Mouse (Mus musculus) forebrain, postnatal 0 days (tissue): ENCODE data around the gene Arid1b. TPM values are rescaled to one million over a fixed set of nuclear protein-coding genes. Genes with fewer than 3 reads are reported as not detected.

Experiments used
- ATAC-seq: fragments of 200-750 bp; cut with Nextera tagmentation; 2 replicates; pipeline ENCODE4 v1.8.0; 2017; ENCODE audit warnings: mild to moderate bottlenecking, moderate library complexity
- DNase-seq: peaks from one replicate; pipeline ENCODE4 v3.0.0-alpha.2; 2015
- H3K27ac ChIP-seq: fragments of 300-500 bp; sonication (generic); 2 replicates; pipeline ENCODE4 v1.5.1; 2014; ENCODE audit warnings: low read depth, mild to moderate bottlenecking, antibody characterized with exemption, low read length, moderate library complexity, mixed read lengths
- H3K27me3 ChIP-seq: fragments of 300-500 bp; sonication (generic); 2 replicates; pipeline ENCODE4 v1.6.1; 2014; ENCODE audit warnings: mild to moderate bottlenecking, low read length, mixed read lengths; ENCODE audit not compliant: insufficient read depth
- H3K36me3 ChIP-seq: fragments of 300-500 bp; sonication (generic); 2 replicates; pipeline ENCODE4 v1.6.1; 2014; ENCODE audit warnings: mild to moderate bottlenecking, moderate library complexity; ENCODE audit not compliant: insufficient read depth
- H3K4me1 ChIP-seq: fragments of 300-500 bp; sonication (generic); 2 replicates; pipeline ENCODE4 v1.6.1; 2014; ENCODE audit warnings: antibody characterized with exemption; ENCODE audit not compliant: insufficient read depth
- H3K4me2 ChIP-seq: fragments of 300-500 bp; sonication (generic); 2 replicates; pipeline ENCODE4 v1.6.1; 2014; ENCODE audit warnings: low read depth, mild to moderate bottlenecking, moderate library complexity
- H3K4me3 ChIP-seq: fragments of 300-500 bp; sonication (generic); 2 replicates; pipeline ENCODE4 v1.5.1; 2014; ENCODE audit warnings: low read depth, low read length, mixed read lengths
- H3K9ac ChIP-seq: fragments of 300-500 bp; sonication (generic); 2 replicates; pipeline ENCODE4 v1.6.1; 2014; ENCODE audit warnings: mild to moderate bottlenecking
- H3K9me3 ChIP-seq: fragments of 300-500 bp; sonication (generic); 2 replicates; pipeline ENCODE4 v1.6.1; 2016; ENCODE audit warnings: low read length
- CTCF ChIP-seq: sonication (generic); IDR thresholded peaks from 2 replicates; pipeline ENCODE4 v1.5.1; 2016; ENCODE audit warnings: antibody characterized with exemption, control low read depth, low read depth
- WGBS: fragments of 180-500 bp; shearing (Covaris S2); extraction: QIAGEN DNeasy Blood & Tissue Kit; methylation state at CpG from one replicate; pipeline ENCODE4 v1.1.7; 2014; 5-methylcytosine and 5-hydroxymethylcytosine counted together
- polyA plus RNA-seq: library from polyadenylated mRNA; unstranded; fragments of >200 nt; fragmentation: Nextera tagmentation; extraction: Ambion mirVana; gene quantifications from 2 replicates; pipeline ENCODE4 v1.2.1, GENCODE M21; 2015
- total RNA-seq: library from RNA; depleted of rRNA; stranded (reverse); fragments of >200 nt; gene quantifications from 2 replicates; pipeline ENCODE4 v1.2.3, GENCODE M21; 2014

The Arid1b gene
- total and polyA plus RNA-seq, 2 experiments from 2014 or later: 10.5 to 51.6 TPM

GRCm38 (mm10) chr17:5039826-5040225 is 45.7 kb downstream of the Arid1b start:
- Histone ChIP-seq H3K4me2 (no peak overlapping the region), H3K27ac (no peak overlapping the region), H3K9me3 (no peaks in the 10 kb centered on the region), H3K4me3 (no peak overlapping the region), H3K9ac (no peak overlapping the region), H3K36me3 (0 out of 2 replicates have a peak, but pooled peaks cover 7% of the 10 kb centered on the region), H3K27me3 (no peaks in the 10 kb centered on the region), H3K4me1 (no peaks in the 10 kb centered on the region)
- 87% methylated on average over 2 of the region's 2 CpGs for WGBS
- ATAC-seq: no peak
- TF ChIP-seq CTCF: no peak
- no peak for DNase-seq

- Histone ChIP-seq H3K9ac (no peak overlapping the region), H3K4me2 (no peak overlapping the region), H3K4me3 (no peak overlapping the region), H3K27me3 (no peaks in the 10 kb centered on the region), H3K9me3 (no peaks in the 10 kb centered on the region), H3K36me3 (0 out of 2 replicates have a peak, but pooled peaks cover 7% of the 10 kb centered on the region), H3K27ac (no peak overlapping the region), H3K4me1 (no peaks in the 10 kb centered on the region)
- 44% methylated on average over 7 of the region's 7 CpGs for WGBS
- TF ChIP-seq CTCF: no peak
- no peak for ATAC-seq
- DNase-seq: no peak
Measured at GRCm38 (mm10) chr17:5043871-5044270, 49.7 kb downstream of the Arid1b start.

GRCm38 (mm10) chr17:5045613-5046012 is 51.5 kb downstream of the Arid1b start:
- ATAC-seq: no peak
- Histone ChIP-seq H3K9me3 (no peaks in the 10 kb centered on the region), H3K27me3 (no peaks in the 10 kb centered on the region), H3K36me3 (0 out of 2 replicates have a peak, but pooled peaks cover 7% of the 10 kb centered on the region), H3K9ac (no peak overlapping the region), H3K27ac (no peak overlapping the region), H3K4me3 (no peak overlapping the region), H3K4me2 (no peak overlapping the region), H3K4me1 (0 out of 2 replicates have a peak, but pooled peaks cover 4% of the 10 kb centered on the region)
- no peak for DNase-seq
- 93% methylated on average over 5 of the region's 5 CpGs for WGBS
- no peak for TF ChIP-seq CTCF

DNA sequence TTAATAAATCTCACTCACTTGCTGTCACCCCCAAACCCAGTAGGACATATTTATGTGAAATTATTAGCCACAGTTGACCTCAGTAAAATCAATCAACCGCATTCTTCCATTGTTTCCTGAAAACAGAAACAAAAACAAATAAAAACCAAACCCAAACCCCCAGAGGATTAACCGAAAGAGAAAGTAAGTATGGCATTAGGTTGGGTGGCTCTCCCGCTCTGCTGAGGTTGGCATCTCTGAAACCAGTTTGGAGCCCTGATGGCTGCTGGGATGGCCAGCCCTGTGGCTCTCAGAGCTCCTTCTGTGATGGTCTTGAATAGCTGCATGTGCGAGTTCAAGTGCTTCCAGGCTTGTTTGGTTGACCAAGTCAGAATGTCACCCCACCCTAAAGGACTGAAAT is 53.2 kb downstream of the Arid1b start:
- Histone ChIP-seq H3K27me3 (no peaks in the 10 kb centered on the region), H3K9ac (no peak overlapping the region), H3K4me2 (no peak overlapping the region), H3K36me3 (no peaks in the 10 kb centered on the region), H3K9me3 (no peaks in the 10 kb centered on the region), H3K4me3 (no peak overlapping the region), H3K27ac (no peak overlapping the region), H3K4me1 (0 out of 2 replicates have a peak, but pooled peaks cover 4% of the 10 kb centered on the region)
- WGBS: 87% methylated on average over 4 of the region's 4 CpGs
- no peak for ATAC-seq
- TF ChIP-seq CTCF: no peak
- DNase-seq: no peak

- no peak overlapping the region for H3K4me2 ChIP-seq
- no peak for TF ChIP-seq CTCF
- H3K36me3 ChIP-seq: no peaks in the 10 kb centered on the region
- 0 out of 2 replicates have a peak, but pooled peaks cover 4% of the 10 kb centered on the region for H3K4me1 ChIP-seq
- H3K4me3 ChIP-seq: no peak overlapping the region
- DNase-seq: no peak
- H3K27me3 ChIP-seq: no peaks in the 10 kb centered on the region
- no peak for ATAC-seq
- H3K9ac ChIP-seq: no peak overlapping the region
- 75% methylated on average over 8 of the region's 8 CpGs for WGBS
- no peak overlapping the region for H3K27ac ChIP-seq
- H3K9me3 ChIP-seq: no peaks in the 10 kb centered on the region
Measured at GRCm38 (mm10) chr17:5050266-5050665, 56.1 kb downstream of the Arid1b start.

- ATAC-seq (no peak), DNase-seq (no peak)
- Histone ChIP-seq H3K9me3 (no peaks in the 10 kb centered on the region), H3K4me3 (no peak overlapping the region), H3K9ac (no peak overlapping the region), H3K27ac (no peak overlapping the region), H3K27me3 (no peaks in the 10 kb centered on the region), H3K36me3 (no peaks in the 10 kb centered on the region), H3K4me2 (no peak overlapping the region), H3K4me1 (0 out of 2 replicates have a peak, but pooled peaks cover 4% of the 10 kb centered on the region)
- 69% methylated on average over 7 of the region's 7 CpGs for WGBS
- no peak for TF ChIP-seq CTCF
Measured at GRCm38 (mm10) chr17:5050970-5051530, 56.9 kb downstream of the Arid1b start.

- H3K27ac ChIP-seq: no peak overlapping the region
- H3K4me2 ChIP-seq: no peak overlapping the region
- no peak overlapping the region for H3K4me3 ChIP-seq
- DNase-seq (no peak), ATAC-seq (no peak)
- H3K9me3 ChIP-seq: no peaks in the 10 kb centered on the region
- H3K36me3 ChIP-seq: 0 out of 2 replicates have a peak, but pooled peaks cover 3% of the 10 kb centered on the region
- 58% methylated on average over 10 of the region's 10 CpGs for WGBS
- no peak overlapping the region for H3K9ac ChIP-seq
- H3K4me1 ChIP-seq: peaks cover 6% of the 10 kb centered on the region; the same call in 1 of the 2 replicates
- TF ChIP-seq CTCF: no peak
- H3K27me3 ChIP-seq: no peaks in the 10 kb centered on the region
Measured at GRCm38 (mm10) chr17:5052091-5052799, 58.1 kb downstream of the Arid1b start.
